Mouse (Mus musculus) MEL (cell line): ENCODE results near the gene Serinc3. TPM values are rescaled to one million over a fixed set of nuclear protein-coding genes. Genes with fewer than 3 reads are reported as not detected.
"Not testable (repeated sequence)": the region's sequence is repeated elsewhere in the genome, so short reads cannot be mapped to it uniquely, and the experiment has no call there.

Experiments used
- DNase-seq: peaks from one replicate; pipeline ENCODE4 v3.0.0; 2011; ENCODE audit warnings: low read depth, low spot score
- H3K27ac ChIP-seq: 2 replicates; pipeline ENCODE4 v1.5.1; 2012; ENCODE audit warnings: low read depth, mild to moderate bottlenecking, control low read depth, low read length, moderate library complexity; ENCODE audit not compliant: control insufficient read depth
- H3K27me3 ChIP-seq, 2 experiments: fragments of 150-350 bp in 1 of 2; sonication (generic) in 1 of 2; 2 replicates each; pipeline ENCODE4 v1.6.1; 2012; ENCODE audit warnings: low read length in 2 of 2, mild to moderate bottlenecking in 2 of 2, improper control_type of control experiment in 1 of 2, moderate library complexity in 1 of 2; ENCODE audit not compliant: insufficient read depth in 2 of 2, control insufficient read depth in 1 of 2
- H3K36me3 ChIP-seq, 2 experiments: 2 replicates each; pipeline ENCODE4 v1.6.1; 2012 to 2014; ENCODE audit warnings: low read length in 2 of 2, improper control_type of control experiment in 1 of 2, inconsistent platforms in 1 of 2, mild to moderate bottlenecking in 1 of 2; ENCODE audit not compliant: insufficient read depth in 2 of 2, control insufficient read depth in 1 of 2
- H3K4me1 ChIP-seq, 2 experiments: fragments of 150-350 bp in 1 of 2; sonication (generic) in 1 of 2; 2 replicates each; pipeline ENCODE4 v1.6.1; 2012; ENCODE audit warnings: low read length in 2 of 2, improper control_type of control experiment in 1 of 2, mild to moderate bottlenecking in 1 of 2; ENCODE audit not compliant: insufficient read depth in 2 of 2, control insufficient read depth in 1 of 2
- H3K4me3 ChIP-seq, 2 experiments: fragments of 150-350 bp in 1 of 2; sonication (generic) in 1 of 2; 2 replicates each; pipeline ENCODE4 v1.5.1; 2012; ENCODE audit warnings: low read depth in 2 of 2, low read length in 2 of 2, mild to moderate bottlenecking in 2 of 2, moderate library complexity in 2 of 2, control low read depth in 1 of 2, improper control_type of control experiment in 1 of 2; ENCODE audit not compliant: control insufficient read depth in 1 of 2, insufficient read depth in 1 of 2
- H3K79me2 ChIP-seq: 2 replicates; pipeline ENCODE4 v1.6.1; 2012; ENCODE audit warnings: mild to moderate bottlenecking, low read length, moderate library complexity; ENCODE audit not compliant: control insufficient read depth, poor library complexity, insufficient read depth
- H3K9ac ChIP-seq: 2 replicates; pipeline ENCODE4 v1.6.1; 2012; ENCODE audit warnings: low read depth, mild to moderate bottlenecking, control low read depth, low read length, moderate library complexity; ENCODE audit not compliant: control insufficient read depth, poor library complexity, severe bottlenecking
- H3K9me3 ChIP-seq: fragments of 150-350 bp; sonication (generic); replicated peaks from 2 replicates; pipeline ENCODE4 v1.6.1; 2012; ENCODE audit warnings: mild to moderate bottlenecking, low read length, improper control_type of control experiment, moderate library complexity; ENCODE audit not compliant: insufficient read depth
- ETS1 ChIP-seq: IDR thresholded peaks from 2 replicates; pipeline ENCODE4 v1.6.1; 2012; ENCODE audit warnings: low read depth, mild to moderate bottlenecking, inconsistent platforms, low read length, improper control_type of control experiment, moderate library complexity
- GATA1 ChIP-seq: IDR thresholded peaks from 2 replicates; pipeline ENCODE4 v1.6.1; 2011; ENCODE audit warnings: low read depth, low read length, improper control_type of control experiment
- HCFC1 ChIP-seq: IDR thresholded peaks from 2 replicates; pipeline ENCODE4 v1.6.1; 2012; ENCODE audit warnings: low read depth, mild to moderate bottlenecking, inconsistent platforms, low read length, improper control_type of control experiment, moderate library complexity
- MAFK ChIP-seq: IDR thresholded peaks from 2 replicates; pipeline ENCODE4 v1.6.1; 2011; ENCODE audit warnings: low read depth, mild to moderate bottlenecking, low read length, improper control_type of control experiment, borderline replicate concordance
- MAX ChIP-seq: IDR thresholded peaks from 2 replicates; pipeline ENCODE4 v1.6.1; 2011; ENCODE audit warnings: low read length, improper control_type of control experiment
- MAZ ChIP-seq: IDR thresholded peaks from 2 replicates; pipeline ENCODE4 v1.6.1; 2012; ENCODE audit warnings: low read depth, mild to moderate bottlenecking, inconsistent platforms, low read length, improper control_type of control experiment
- MXI1 ChIP-seq: IDR thresholded peaks from 2 replicates; pipeline ENCODE4 v1.6.1; 2011; ENCODE audit warnings: mild to moderate bottlenecking, low read depth, low read length, improper control_type of control experiment
- MYC ChIP-seq: IDR thresholded peaks from 2 replicates; pipeline ENCODE4 v1.6.1; 2011; ENCODE audit warnings: low read depth, mild to moderate bottlenecking, low read length, improper control_type of control experiment, moderate library complexity
- NRF1 ChIP-seq: IDR thresholded peaks from 2 replicates; pipeline ENCODE4 v1.6.1; 2014; ENCODE audit warnings: low read depth, mild to moderate bottlenecking, inconsistent platforms, low read length, improper control_type of control experiment, moderate library complexity; ENCODE audit not compliant: poor library complexity, insufficient read depth, severe bottlenecking
- POLR2AphosphoS2 ChIP-seq: IDR thresholded peaks from 2 replicates; pipeline ENCODE4 v1.6.1; 2011; ENCODE audit warnings: low read length, improper control_type of control experiment
- SMC3 ChIP-seq: IDR thresholded peaks from 2 replicates; pipeline ENCODE4 v1.6.1; 2011; ENCODE audit warnings: low read depth, low read length, improper control_type of control experiment
- TBP ChIP-seq: IDR thresholded peaks from 2 replicates; pipeline ENCODE4 v1.8.0; 2011; ENCODE audit warnings: low read depth, low read length, improper control_type of control experiment
- polyA plus RNA-seq, 2 experiments: library from polyadenylated mRNA; stranded (reverse) in 1 of 2; unstranded in 1 of 2; fragments of >175 nt in 1 of 2; fragments of >200 nt in 1 of 2; gene quantifications; 2 replicates each; pipeline versions ENCODE4 v1.2.1 to v1.2.4; 2012; ENCODE audit warnings: low replicate concordance in 2 of 2, low read depth in 1 of 2; ENCODE audit not compliant: insufficient read length in 2 of 2, insufficient read depth in 1 of 2, missing spikeins in 1 of 2
- total RNA-seq: library from RNA; depleted of rRNA; stranded (reverse); fragments of 300-350 nt; gene quantifications from 2 replicates; pipeline ENCODE4 v1.2.3, GENCODE M21; 2012

Serinc3 gene
- total and polyA plus RNA-seq, 3 experiments: 348 to 650 (median 637) TPM

DNA sequence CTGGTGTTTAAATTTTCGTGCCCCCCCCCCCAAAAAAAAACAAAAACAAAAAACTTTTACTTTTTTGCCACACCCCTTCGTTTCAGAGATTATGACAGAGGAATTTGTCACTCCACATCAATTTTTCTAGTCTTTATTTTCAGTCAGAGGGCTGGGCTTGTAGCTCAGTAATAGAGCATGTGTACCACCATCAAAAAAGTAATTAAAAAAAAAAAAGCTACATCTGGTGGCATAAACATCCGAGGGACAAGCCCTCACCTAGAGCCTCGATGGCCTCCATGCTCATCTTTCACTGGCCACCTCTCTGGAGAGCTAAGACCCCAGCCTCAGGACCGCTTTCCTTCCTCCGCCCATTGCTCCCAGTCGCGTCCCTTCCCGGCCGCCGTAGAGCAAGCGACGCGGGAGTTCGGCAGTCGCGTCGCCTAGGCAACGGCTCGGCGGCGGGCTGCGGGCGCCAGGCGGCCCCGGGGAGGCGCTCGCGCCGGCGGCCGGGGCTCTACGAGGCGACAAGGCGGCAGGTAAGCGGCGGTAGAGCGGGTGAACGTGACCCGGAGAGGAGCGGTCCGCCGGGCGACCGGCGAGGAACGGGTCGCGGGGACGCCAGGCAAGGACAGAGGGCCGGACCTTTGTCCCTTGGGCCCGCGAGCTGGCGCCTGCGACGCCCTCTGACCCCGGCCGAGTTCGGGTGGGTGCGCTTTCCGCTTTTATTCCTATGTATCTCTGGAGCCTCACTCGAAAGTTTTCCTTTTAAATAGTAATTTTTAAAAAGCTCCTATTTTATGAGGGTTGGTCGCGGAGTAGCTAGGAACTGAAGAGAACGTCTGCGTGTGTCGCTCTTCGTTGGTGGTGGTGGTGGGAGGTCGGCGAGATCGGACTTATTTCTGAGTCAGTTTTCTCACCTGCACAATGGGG lies 13.3 kb upstream of the Serinc3 start, which contains the start of gene Pkig (continued):
- TF ChIP-seq MAFK (no peak), POLR2AphosphoS2 (no peak), MYC (peak; percentile 45; the same call in 1 of the 2 replicates), MAZ (peak; percentile 36; the same call in 1 of the 2 replicates)

DNA sequence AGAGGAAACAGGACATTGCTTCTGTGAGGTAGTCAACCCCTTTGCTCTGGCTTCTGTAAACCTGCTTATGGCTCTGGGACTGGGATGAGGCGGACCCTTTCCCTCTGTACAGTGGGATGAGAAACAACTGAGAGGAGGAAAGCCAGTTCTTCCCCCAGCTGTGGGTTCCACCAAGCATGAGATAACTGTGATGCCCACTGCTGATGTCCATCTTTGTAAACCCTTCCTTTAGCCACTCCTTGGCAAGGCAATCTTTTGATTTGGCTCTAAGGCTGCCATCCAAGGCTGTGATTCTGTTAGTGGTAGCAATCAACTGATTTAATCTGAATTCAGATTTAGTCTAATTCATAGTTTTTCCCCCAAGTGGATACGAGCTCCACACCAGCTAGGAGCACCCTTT lies 12.6 kb upstream of the Serinc3 start:
- Histone ChIP-seq H3K4me1 (peaks cover 6 to 23% of the 10 kb centered on the region in 2 experiments; a peak in 3 of 4 replicates), H3K27me3 (no peaks in the 10 kb centered on the region), H3K9ac (peak overlapping the region; percentile 95; the same call in 1 of the 2 replicates), H3K79me2 (peaks cover 29% of the 10 kb centered on the region), H3K9me3 (no peaks in the 10 kb centered on the region), H3K36me3 (peaks cover 0 to 19% of the 10 kb centered on the region in 2 experiments; a peak in 2 of 4 replicates), H3K27ac (no peak overlapping the region), H3K4me3 (no peak overlapping the region; a peak in 1 of 4 replicates)
- no peak for TF ChIP-seq GATA1
- no peak for DNase-seq

DNA sequence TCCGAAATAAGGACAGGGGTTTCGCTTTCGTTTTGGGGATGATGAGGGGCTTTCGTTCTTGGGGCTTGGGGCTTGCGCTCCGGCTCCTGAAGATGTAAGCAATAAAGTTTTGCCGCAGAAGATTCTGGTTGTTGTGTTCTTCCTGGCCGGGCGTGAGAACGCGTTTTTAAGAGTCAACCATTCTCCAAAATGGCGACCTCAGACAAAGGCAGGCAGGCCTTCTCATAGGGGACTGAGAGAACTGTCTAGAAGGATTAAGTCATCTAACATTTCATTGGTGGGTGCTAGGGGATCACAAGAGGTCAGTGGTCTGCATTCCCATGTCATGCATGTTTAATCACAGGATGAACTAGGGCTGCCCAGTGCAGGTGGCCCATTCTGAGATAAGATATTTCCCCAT lies 10.8 kb upstream of the Serinc3 start:
- Histone ChIP-seq H3K4me3 (peak overlapping the region; percentile 80 to 94), H3K4me1 (peaks cover 4 to 18% of the 10 kb centered on the region in 2 experiments; a peak in 3 of 4 replicates), H3K36me3 (peaks cover 0 to 17% of the 10 kb centered on the region in 2 experiments; a peak in 2 of 4 replicates), H3K27ac (peak overlapping the region; percentile 62), H3K9ac (peak overlapping the region; percentile 80), H3K79me2 (peaks cover 20% of the 10 kb centered on the region)
- not testable (repeated sequence) for H3K27me3 ChIP-seq, H3K9me3 ChIP-seq
- TF ChIP-seq GATA1: 0 out of 2 replicates have a peak, but pooled peaks have one; percentile 17
- TF ChIP-seq SMC3: peak; percentile 27
- TF ChIP-seq ETS1: peak; percentile 58
- peak; percentile 44; the same call in 1 of the 2 replicates for TF ChIP-seq MYC
- peak; percentile 38; the same call in 1 of the 2 replicates for TF ChIP-seq TBP
- peak; percentile 68 for TF ChIP-seq HCFC1
- TF ChIP-seq MXI1: peak; percentile 20
- TF ChIP-seq MAX: peak; percentile 47; the same call in 1 of the 2 replicates
- TF ChIP-seq NRF1: peak; percentile 55; the same call in 1 of the 2 replicates
- peak; percentile 76 for DNase-seq
